Mouse (Mus musculus) midbrain, embryonic 12.5 days (tissue): Measurements from ENCODE around the gene Krt75. TPM values are rescaled to one million over a fixed set of nuclear protein-coding genes. Genes with fewer than 3 reads are reported as not detected.

Experiments
- microRNA-seq: library from miRNA; unstranded; fragments of <30 nt; microRNA quantifications from one replicate; pipeline ENCODE4, GENCODE M21; 2017
- polyA plus RNA-seq: library from polyadenylated mRNA; unstranded; fragments of >200 nt; fragmentation: Nextera tagmentation; extraction: Ambion mirVana; gene quantifications from 2 replicates; pipeline ENCODE4 v1.2.1, GENCODE M21; 2016

The Krt75 gene
- polyA plus RNA-seq, 1 experiment from 2014 or later: not detected

Small RNAs within 50 kb of the gene (microRNA-seq; reads per million reads assigned to microRNA genes)
- gene Gm44393: not detected
- not detected for gene Gm44460

Other genes with a start within 250 kb of the Krt75 start
- 0.14 and 0.18 TPM in 2 replicates for gene Krt80, start 203.7 kb downstream of the Krt75 start, polyA plus RNA-seq
- gene Krt7, start 162.9 kb downstream of the Krt75 start, polyA plus RNA-seq: 5.8 and 6.3 TPM in 2 replicates
- 0.15 and 0.22 TPM in 2 replicates for gene Krt87, start 135.1 kb downstream of the Krt75 start, polyA plus RNA-seq
- not detected in 2 replicates for gene Krt88, start 126.2 kb downstream of the Krt75 start, polyA plus RNA-seq
- not detected in 2 replicates for gene Krt81, start 110.2 kb downstream of the Krt75 start, polyA plus RNA-seq
- gene Krt86, start 100.4 kb downstream of the Krt75 start, polyA plus RNA-seq: not detected in 2 replicates
- not detected in 2 replicates for gene Krt83, start 82.4 kb downstream of the Krt75 start, polyA plus RNA-seq
- not detected in 2 replicates for gene Gm49425, start 56.6 kb downstream of the Krt75 start, polyA plus RNA-seq
- not detected in 2 replicates for gene Krt84, start 41.1 kb downstream of the Krt75 start, polyA plus RNA-seq
- gene Krt82, start 23.2 kb downstream of the Krt75 start, polyA plus RNA-seq: not detected in 2 replicates
- gene Krt90, start 11.0 kb downstream of the Krt75 start, polyA plus RNA-seq: 0.09 and 0.31 TPM in 2 replicates
- not detected in 2 replicates for gene Gm5414, start 54.3 kb upstream of the Krt75 start, polyA plus RNA-seq
- not detected in 2 replicates for gene Gm5478, start 73.5 kb upstream of the Krt75 start, polyA plus RNA-seq
- not detected in 2 replicates for gene Krt6b, start 106.4 kb upstream of the Krt75 start, polyA plus RNA-seq
- not detected in 2 replicates for gene Krt6a, start 120.4 kb upstream of the Krt75 start, polyA plus RNA-seq
- 5.3 and 7.9 TPM in 2 replicates for gene Krt5, start 139.0 kb upstream of the Krt75 start, polyA plus RNA-seq
- not detected in 2 replicates for gene Krt71, start 169.2 kb upstream of the Krt75 start, polyA plus RNA-seq
- not detected in 2 replicates for gene Krt72, start 212.6 kb upstream of the Krt75 start, polyA plus RNA-seq
- gene Krt73, start 228.4 kb upstream of the Krt75 start, polyA plus RNA-seq: 0.34 TPM in 2 replicates
- gene Krt2, start 244.3 kb upstream of the Krt75 start, polyA plus RNA-seq: not detected in 2 replicates